Mouse (Mus musculus): ENCODE results near the gene Isg20l2.

DNA sequence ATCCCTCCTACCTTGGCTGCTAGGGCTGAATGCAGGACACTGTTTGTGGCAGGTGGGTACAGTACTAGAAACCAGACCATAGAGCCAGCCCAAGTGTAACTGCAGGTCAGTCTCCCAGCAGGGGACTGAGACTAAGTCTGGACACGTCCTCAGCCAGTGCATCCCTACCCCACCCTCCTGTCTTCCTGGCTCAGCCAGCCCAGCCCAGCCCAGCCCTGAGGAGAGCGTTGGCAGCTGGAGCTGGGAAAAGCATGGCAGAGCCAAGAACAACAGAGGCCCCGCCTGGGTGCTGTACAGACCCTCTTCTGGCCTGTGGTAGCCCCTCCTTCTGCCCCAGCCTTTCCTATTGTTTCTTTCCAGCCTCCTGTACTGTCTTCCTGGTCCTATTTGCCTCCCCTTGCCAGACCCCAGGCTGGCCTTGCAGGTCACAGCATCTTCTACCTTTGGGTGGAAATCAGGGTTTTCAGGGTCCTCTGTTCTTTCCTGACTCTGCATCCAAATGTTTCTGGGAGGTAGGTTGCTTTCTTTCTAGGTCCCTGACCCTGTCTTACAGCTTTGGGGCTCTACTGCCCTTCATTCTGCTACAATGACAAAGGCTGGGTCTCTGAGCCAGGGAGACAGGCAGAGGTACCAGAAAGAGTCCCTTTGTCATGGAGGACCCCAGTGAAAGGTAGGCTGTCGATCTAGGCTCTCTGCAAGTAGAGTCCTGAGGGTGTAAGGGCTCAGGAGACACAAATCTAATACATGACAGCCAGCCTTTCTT, 14.9 kb downstream of the Isg20l2 start:
- TF ChIP-seq CTCF (IDR thresholded peaks at IDR 0.05; ENCODE audit: low read depth) (no peak), EP300 (optimal IDR thresholded peaks at IDR 0.05) (no peak)

Data from stomach, postnatal 0 days (tissue).